Mouse (Mus musculus) kidney, adult 2 months (tissue): ENCODE results near the gene Bcas3.

ENCODE experiments used
- CTCF ChIP-seq: fragments of 200-500 bp; conservative IDR thresholded peaks from 2 replicates; pipeline ENCODE4 v1.5.1; 2011; ENCODE audit warnings: low read depth, mild to moderate bottlenecking, control low read depth, low read length, moderate library complexity, mixed read lengths; ENCODE audit not compliant: insufficient read depth, insufficient read length
- POLR2A ChIP-seq: fragments of 200-500 bp; IDR thresholded peaks from one replicate; pipeline ENCODE4 v1.6.1; 2011; ENCODE audit warnings: low read depth, low read length, control low read depth

DNA sequence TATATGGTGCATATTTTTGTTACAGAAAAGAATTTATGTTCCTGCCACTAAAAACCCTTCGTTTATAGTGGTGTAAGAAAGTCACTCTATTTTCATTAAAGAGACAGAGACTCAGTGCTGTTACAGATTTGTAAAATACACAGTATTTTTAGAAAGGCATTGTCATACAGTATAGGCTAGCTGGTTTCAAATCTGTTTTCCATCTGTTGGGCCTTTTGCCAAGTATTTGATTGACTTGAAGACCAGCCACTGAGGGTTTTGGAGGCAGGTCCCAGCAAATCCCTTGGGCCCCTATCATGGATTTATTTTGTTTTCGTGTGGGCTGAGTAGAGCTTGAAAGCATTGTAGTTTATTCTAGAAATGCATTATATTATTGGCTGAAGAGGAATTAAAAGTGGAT lies 40.1 kb upstream of the Bcas3 start:
- TF ChIP-seq CTCF (no peak), POLR2A (no peak)
